Mouse (Mus musculus) kidney, embryonic 15.5 days (tissue): ENCODE data around the gene Cdk2ap2. TPM values are rescaled to one million over a fixed set of nuclear protein-coding genes. Genes with fewer than 3 reads are reported as not detected.
"Not testable (repeated sequence)": the region's sequence is repeated elsewhere in the genome, so short reads cannot be mapped to it uniquely, and the experiment has no call there.

Experiments used
- ATAC-seq: fragments of 200-750 bp; cut with Nextera tagmentation; replicated peaks from 2 replicates; pipeline ENCODE4 v1.8.0; 2017; ENCODE audit warnings: moderate TSS enrichment; ENCODE audit not compliant: low FRiP score
- H3K27ac ChIP-seq: fragments of 300-500 bp; sonication (generic); 2 replicates; pipeline ENCODE4 v1.5.1; 2015; ENCODE audit warnings: mild to moderate bottlenecking, inconsistent platforms
- H3K27me3 ChIP-seq: fragments of 300-500 bp; sonication (generic); 2 replicates; pipeline ENCODE4 v1.6.1; 2015; ENCODE audit warnings: inconsistent platforms
- H3K36me3 ChIP-seq: fragments of 300-500 bp; sonication (generic); 2 replicates; pipeline ENCODE4 v1.6.1; 2015; ENCODE audit warnings: inconsistent platforms
- H3K4me1 ChIP-seq: fragments of 300-500 bp; sonication (generic); 2 replicates; pipeline ENCODE4 v1.6.1; 2015; ENCODE audit warnings: inconsistent platforms
- H3K4me2 ChIP-seq: fragments of 300-500 bp; sonication (generic); 2 replicates; pipeline ENCODE4 v1.6.1; 2015; ENCODE audit warnings: moderate library complexity, mild to moderate bottlenecking, inconsistent platforms
- H3K4me3 ChIP-seq: fragments of 300-500 bp; sonication (generic); replicated peaks from 2 replicates; pipeline ENCODE4 v1.5.1; 2015; ENCODE audit warnings: mild to moderate bottlenecking, inconsistent platforms
- H3K9ac ChIP-seq: fragments of 300-500 bp; sonication (generic); 2 replicates; pipeline ENCODE4 v1.6.1; 2015; ENCODE audit warnings: mild to moderate bottlenecking, inconsistent platforms
- H3K9me3 ChIP-seq: fragments of 300-500 bp; sonication (generic); replicated peaks from 2 replicates; pipeline ENCODE4 v1.6.1; 2016; ENCODE audit warnings: inconsistent platforms
- WGBS: fragments of 180-500 bp; shearing (Covaris S2); methylation state at CpG from one replicate; pipeline ENCODE4 v1.1.7; 2015; ENCODE audit warnings: mixed read lengths; 5-methylcytosine and 5-hydroxymethylcytosine counted together
- polyA plus RNA-seq: library from polyadenylated mRNA; unstranded; fragments of >200 nt; fragmentation: Nextera tagmentation; extraction: Ambion mirVana; gene quantifications from 2 replicates; pipeline ENCODE4 v1.2.1, GENCODE M21; 2015

The Cdk2ap2 gene
- polyA plus RNA-seq, 1 experiment from 2014 or later, result 117 TPM

DNA sequence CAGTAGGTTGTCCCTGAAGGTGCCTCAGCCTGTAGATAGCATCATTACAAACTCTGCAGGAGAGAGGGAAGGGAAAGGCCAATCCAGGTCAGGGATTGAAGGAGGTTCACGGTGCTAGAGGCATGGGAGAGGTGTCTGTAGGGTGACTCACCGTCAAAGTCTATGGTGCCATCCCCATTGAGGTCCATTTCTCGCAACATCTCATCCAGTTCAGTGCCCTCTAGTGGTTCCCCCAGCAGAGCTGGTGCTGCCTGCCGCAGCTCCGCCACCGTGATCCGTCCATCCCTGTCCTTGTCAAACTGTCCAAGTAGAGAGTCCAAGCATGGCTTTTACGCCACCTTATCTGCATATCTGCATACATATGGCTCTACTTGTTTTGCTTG lies 39.0 kb downstream of the Cdk2ap2 start:
- not testable (repeated sequence) for H3K27me3 ChIP-seq, H3K4me2 ChIP-seq, H3K9ac ChIP-seq, H3K9me3 ChIP-seq, H3K4me1 ChIP-seq, H3K4me3 ChIP-seq, H3K27ac ChIP-seq, ATAC-seq
- WGBS, result 24% methylated on average over 8 of the region's 8 CpGs
- H3K36me3 ChIP-seq, result peaks cover 25% of the 10 kb centered on the region

GRCm38 (mm10) chr19:4136463-4136862 lies 39.5 kb downstream of the Cdk2ap2 start:
- WGBS, result 84% methylated on average over 5 of the region's 5 CpGs
- no peak overlapping the region for H3K27ac ChIP-seq
- peaks cover 20% of the 10 kb centered on the region for H3K36me3 ChIP-seq
- no peak overlapping the region for H3K9ac ChIP-seq
- H3K9me3 ChIP-seq, result no peaks in the 10 kb centered on the region
- no peak overlapping the region for H3K4me3 ChIP-seq
- H3K4me1 ChIP-seq, result no peaks in the 10 kb centered on the region
- ATAC-seq, result no peak
- no peaks in the 10 kb centered on the region for H3K27me3 ChIP-seq
- no peak overlapping the region for H3K4me2 ChIP-seq

DNA sequence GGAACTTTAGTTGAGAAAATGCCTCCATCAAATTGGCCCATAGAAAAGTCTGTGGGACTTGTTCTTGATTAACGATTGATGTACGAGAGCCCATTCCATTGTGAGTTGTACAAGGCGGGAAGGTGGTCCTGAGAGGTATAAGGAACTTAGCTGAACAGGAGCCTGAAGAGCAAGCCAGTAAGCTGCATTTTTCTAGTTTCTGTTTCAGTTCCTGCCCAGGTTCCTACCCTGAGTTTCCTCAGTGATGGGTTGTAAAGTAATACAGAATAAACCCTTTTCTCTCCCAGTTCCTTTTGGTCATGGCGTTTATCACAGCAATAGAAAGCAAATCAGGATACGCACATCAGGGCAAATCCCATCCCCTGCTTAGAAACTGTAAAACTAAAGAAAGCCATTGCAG lies 40.9 kb downstream of the Cdk2ap2 start:
- H3K4me2 ChIP-seq, result no peak overlapping the region
- 78% methylated on average over 5 of the region's 5 CpGs for WGBS
- H3K4me3 ChIP-seq, result no peak overlapping the region
- no peak overlapping the region for H3K27ac ChIP-seq
- H3K9me3 ChIP-seq, result no peaks in the 10 kb centered on the region
- no peaks in the 10 kb centered on the region for H3K27me3 ChIP-seq
- H3K9ac ChIP-seq, result no peak overlapping the region
- H3K36me3 ChIP-seq, result peaks cover 5% of the 10 kb centered on the region
- H3K4me1 ChIP-seq, result 0 out of 2 replicates have a peak, but pooled peaks cover 6% of the 10 kb centered on the region
- no peak for ATAC-seq

DNA sequence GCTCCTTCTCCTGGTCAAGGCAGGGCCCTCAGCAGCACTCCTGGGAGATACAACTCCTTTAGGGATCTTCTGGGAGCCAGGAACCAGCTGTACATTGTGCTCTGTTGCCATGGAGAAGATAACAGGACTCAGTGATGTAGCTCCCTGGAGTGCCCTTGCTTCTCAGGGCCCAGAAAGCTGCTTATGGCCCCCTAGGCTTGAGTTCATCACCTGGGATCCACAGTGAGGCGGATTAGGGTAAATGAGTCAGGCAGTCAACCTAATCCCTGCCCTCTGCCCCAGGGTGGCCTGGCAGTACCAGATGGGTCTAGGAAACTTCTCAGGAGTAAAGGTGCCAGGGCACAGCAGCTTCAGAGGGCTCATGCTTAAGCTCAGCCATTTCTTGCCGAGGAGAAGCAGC lies 42.5 kb downstream of the Cdk2ap2 start, which contains the start of gene Gpr152:
Gpr152 (plus strand) TSS at position 342 of the 400 bp plus-strand sequence.
- WGBS, result 79% methylated on average over 2 of the region's 2 CpGs
- no peaks in the 10 kb centered on the region for H3K9me3 ChIP-seq
- no peak within 1 kb of the TSS for H3K27ac ChIP-seq
- 0 out of 2 replicates have a peak, but pooled peaks cover 6% of the 10 kb centered on the region for H3K4me1 ChIP-seq
- H3K4me2 ChIP-seq, result no peak within 1 kb of the TSS
- H3K4me3 ChIP-seq, result no peak within 1 kb of the TSS
- no peak within 1 kb of the TSS for H3K9ac ChIP-seq
- no peak for ATAC-seq
- H3K27me3 ChIP-seq, result no peaks in the 10 kb centered on the region
- H3K36me3 ChIP-seq, result no peaks in the 10 kb centered on the region

DNA sequence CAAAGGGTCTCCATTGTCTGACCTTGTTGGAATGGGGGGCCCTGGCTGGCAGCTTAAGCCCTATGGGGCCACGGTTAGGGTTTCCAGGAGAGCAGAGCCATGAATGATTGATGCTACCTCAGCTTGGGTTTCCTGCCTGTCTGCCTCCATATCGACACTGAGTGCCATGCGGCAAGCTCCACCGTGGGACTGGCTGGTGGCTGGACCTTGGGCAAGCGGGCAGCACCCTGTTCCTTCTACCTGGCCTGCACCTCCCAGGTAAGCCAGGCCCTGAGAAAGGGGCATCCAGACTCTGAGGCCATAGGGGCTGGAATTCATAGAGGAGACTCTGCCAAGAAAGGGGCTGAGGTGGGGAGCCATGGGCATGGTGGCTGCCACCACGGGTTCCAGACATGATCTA lies 43.2 kb downstream of the Cdk2ap2 start:
- no peak overlapping the region for H3K4me2 ChIP-seq
- 64% methylated on average over 6 of the region's 6 CpGs for WGBS
- H3K9me3 ChIP-seq, result no peaks in the 10 kb centered on the region
- no peak overlapping the region for H3K9ac ChIP-seq
- H3K27ac ChIP-seq, result no peak overlapping the region
- H3K4me1 ChIP-seq, result 0 out of 2 replicates have a peak, but pooled peaks cover 6% of the 10 kb centered on the region
- no peaks in the 10 kb centered on the region for H3K27me3 ChIP-seq
- no peak overlapping the region for H3K4me3 ChIP-seq
- ATAC-seq, result no peak
- no peaks in the 10 kb centered on the region for H3K36me3 ChIP-seq

GRCm38 (mm10) chr19:4142416-4143173 lies 45.6 kb downstream of the Cdk2ap2 start:
- H3K27ac ChIP-seq, result no peak overlapping the region
- no peaks in the 10 kb centered on the region for H3K9me3 ChIP-seq
- no peaks in the 10 kb centered on the region for H3K36me3 ChIP-seq
- 88% methylated on average over 18 of the region's 18 CpGs for WGBS
- H3K27me3 ChIP-seq, result no peaks in the 10 kb centered on the region
- H3K4me1 ChIP-seq, result peaks cover 10% of the 10 kb centered on the region
- H3K4me2 ChIP-seq, result no peak overlapping the region
- no peak for ATAC-seq
- H3K4me3 ChIP-seq, result no peak overlapping the region
- H3K9ac ChIP-seq, result no peak overlapping the region

GRCm38 (mm10) chr19:4143759-4144268 lies 46.8 kb downstream of the Cdk2ap2 start, which contains the start of gene Cabp4:
Gene Cabp4 (minus strand): TSS chr19:4144033.
- Histone ChIP-seq H3K9me3 (no peaks in the 10 kb centered on the region), H3K9ac (no peak within 1 kb of the TSS), H3K36me3 (no peaks in the 10 kb centered on the region), H3K4me1 (peaks cover 18% of the 10 kb centered on the region), H3K27me3 (no peaks in the 10 kb centered on the region), H3K4me2 (no peak within 1 kb of the TSS), H3K4me3 (no peak within 1 kb of the TSS), H3K27ac (no peak within 1 kb of the TSS)
- no peak for ATAC-seq
- 82% methylated on average over 7 of the region's 7 CpGs for WGBS

GRCm38 (mm10) chr19:4144550-4145498 lies 47.8 kb downstream of the Cdk2ap2 start:
- no peaks in the 10 kb centered on the region for H3K27me3 ChIP-seq
- no peak overlapping the region for H3K9ac ChIP-seq
- peaks cover 1% of the 10 kb centered on the region for H3K36me3 ChIP-seq
- H3K4me3 ChIP-seq, result no peak overlapping the region
- H3K4me1 ChIP-seq, result peaks cover 28% of the 10 kb centered on the region
- H3K4me2 ChIP-seq, result no peak overlapping the region
- 79% methylated on average over 16 of the region's 16 CpGs for WGBS
- no peak overlapping the region for H3K27ac ChIP-seq
- no peak for ATAC-seq
- no peaks in the 10 kb centered on the region for H3K9me3 ChIP-seq

DNA sequence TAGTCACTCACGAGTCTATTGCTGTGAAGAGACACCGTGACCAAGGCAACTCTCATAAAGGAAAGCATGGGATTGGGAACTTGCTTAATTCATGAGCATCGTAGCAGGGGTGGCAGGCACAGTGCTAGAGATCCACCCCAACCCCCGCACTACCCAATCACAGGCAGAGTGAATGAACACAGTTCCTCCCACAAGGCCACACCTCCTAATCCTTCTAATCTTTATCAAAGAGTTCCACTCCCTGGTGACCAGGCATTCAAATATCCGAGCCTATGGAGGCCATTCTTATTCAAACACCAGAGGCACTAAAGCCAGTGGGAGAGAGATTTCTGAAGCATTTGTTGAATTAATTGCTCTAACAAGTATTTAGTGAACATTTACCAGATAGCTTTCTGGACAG lies 49.0 kb downstream of the Cdk2ap2 start:
- no peaks in the 10 kb centered on the region for H3K27me3 ChIP-seq
- no peak overlapping the region for H3K9ac ChIP-seq
- H3K27ac ChIP-seq, result no peak overlapping the region
- H3K9me3 ChIP-seq, result no peaks in the 10 kb centered on the region
- 93% methylated on average over 5 of the region's 5 CpGs for WGBS
- no peak overlapping the region for H3K4me2 ChIP-seq
- H3K4me3 ChIP-seq, result no peak overlapping the region
- no peak for ATAC-seq
- H3K36me3 ChIP-seq, result peaks cover 12% of the 10 kb centered on the region
- H3K4me1 ChIP-seq, result peaks cover 38% of the 10 kb centered on the region

DNA sequence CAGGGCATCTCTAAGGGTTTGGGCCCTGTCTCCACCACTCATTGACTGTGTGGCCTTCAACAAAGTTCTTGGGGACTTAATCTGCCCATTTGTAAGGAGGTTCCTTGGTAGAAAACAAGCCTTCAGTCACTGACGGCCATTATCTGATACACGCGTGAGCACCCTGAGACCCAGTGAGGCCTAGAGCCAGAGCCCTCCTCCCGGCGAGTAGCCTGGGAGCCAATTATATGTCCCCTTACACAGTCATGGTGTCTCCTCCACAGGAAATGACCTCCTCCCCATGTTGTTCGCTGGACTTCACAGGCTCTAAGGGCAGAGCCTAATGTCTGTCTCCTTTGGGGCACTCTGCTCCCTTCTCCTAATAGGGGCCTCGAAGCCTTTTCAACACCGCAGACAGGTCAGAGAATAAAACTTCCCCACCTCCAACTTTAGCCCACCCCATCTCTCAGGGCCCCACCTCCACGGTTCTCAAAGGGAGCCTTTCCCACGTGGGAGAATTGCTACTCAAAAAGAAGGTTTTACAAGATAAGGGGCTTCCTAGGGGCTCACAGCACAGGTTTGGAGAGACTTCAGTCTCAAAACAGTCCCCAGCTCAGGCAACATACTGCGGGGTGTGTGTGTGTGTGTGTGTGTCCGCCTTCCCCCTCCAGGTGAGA lies 49.5 kb downstream of the Cdk2ap2 start:
- Histone ChIP-seq H3K4me1 (peaks cover 43% of the 10 kb centered on the region), H3K36me3 (peaks cover 18% of the 10 kb centered on the region), H3K27ac (no peak overlapping the region), H3K9ac (no peak overlapping the region), H3K4me2 (no peak overlapping the region), H3K4me3 (no peak overlapping the region), H3K27me3 (no peaks in the 10 kb centered on the region), H3K9me3 (no peaks in the 10 kb centered on the region)
- no peak for ATAC-seq
- 72% methylated on average over 12 of the region's 12 CpGs for WGBS

GRCm38 (mm10) chr19:4147022-4147405 lies 50.0 kb downstream of the Cdk2ap2 start:
- Histone ChIP-seq H3K9ac (no peak overlapping the region), H3K36me3 (peaks cover 21% of the 10 kb centered on the region), H3K4me3 (no peak overlapping the region), H3K4me2 (no peak overlapping the region), H3K9me3 (no peaks in the 10 kb centered on the region), H3K27ac (no peak overlapping the region), H3K4me1 (peaks cover 43% of the 10 kb centered on the region), H3K27me3 (no peaks in the 10 kb centered on the region)
- WGBS, result 61% methylated on average over 3 of the region's 3 CpGs
- ATAC-seq, result no peak
